Mouse (Mus musculus) lung, postnatal 25 days (tissue): Measurements from ENCODE around the gene Adk.
"Not testable (repeated sequence)": the region's sequence is repeated elsewhere in the genome, so short reads cannot be mapped to it uniquely, and the experiment has no call there.

Experiments used
- DNase-seq: peaks from one replicate; pipeline ENCODE4 v3.0.0; 2022; ENCODE audit warnings: low spot score

Gene Adk

DNA sequence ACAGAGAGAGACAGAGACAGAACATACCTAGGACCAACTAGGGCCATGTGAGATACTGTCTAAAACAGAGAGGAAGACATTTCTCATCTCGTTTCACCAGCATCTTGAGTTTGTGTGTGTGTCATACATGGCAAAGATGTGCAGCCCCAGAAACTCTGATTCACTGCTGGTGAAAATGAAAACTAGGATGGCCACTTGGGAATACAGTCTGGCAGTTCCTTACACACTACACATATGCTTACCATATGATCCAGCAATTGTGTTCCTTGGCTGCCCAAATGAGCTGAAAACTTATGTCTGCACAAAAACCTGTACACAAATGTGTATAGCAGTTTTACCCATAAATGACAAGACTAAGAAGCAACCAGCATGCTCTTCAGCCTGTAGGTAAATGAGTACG, 388.2 kb downstream of the Adk start:
- DNase-seq = no peak

DNA sequence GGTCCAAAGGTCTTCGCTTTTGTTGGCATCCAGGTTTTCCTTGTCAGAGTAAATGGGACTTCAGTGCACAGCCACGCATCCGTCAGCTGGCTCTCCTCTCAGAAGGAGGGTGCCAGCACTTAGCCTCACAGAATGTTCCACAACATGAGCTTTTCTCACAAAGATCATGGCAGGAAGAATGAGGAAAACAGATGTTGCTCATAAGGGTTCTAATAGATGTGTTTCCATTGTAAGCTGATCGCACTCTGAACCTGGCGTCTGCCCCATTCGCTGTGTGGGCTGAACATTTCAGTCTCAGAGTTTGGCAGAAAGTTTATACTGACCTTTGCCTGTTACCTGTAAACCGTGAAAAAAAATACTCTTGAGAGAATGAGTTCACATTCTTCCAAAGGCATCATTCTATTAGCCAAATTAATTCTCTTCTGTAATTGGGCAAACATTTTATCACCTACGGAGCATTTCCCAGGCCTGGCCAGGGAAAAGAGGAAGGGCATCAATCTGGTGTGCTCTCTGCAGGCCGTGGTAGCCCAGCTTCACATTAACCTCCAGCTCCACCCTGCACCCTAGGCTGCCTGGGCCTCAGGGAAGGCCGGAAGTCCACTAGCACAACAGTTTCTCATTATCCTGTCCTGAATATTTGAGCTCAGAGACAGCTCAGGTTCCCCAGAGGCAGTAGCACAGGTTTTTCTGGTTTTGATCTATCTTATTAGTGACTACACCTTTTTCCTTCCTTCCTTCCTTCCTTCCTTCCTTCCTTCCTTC, 389.6 kb downstream of the Adk start:
- no peak for DNase-seq

DNA sequence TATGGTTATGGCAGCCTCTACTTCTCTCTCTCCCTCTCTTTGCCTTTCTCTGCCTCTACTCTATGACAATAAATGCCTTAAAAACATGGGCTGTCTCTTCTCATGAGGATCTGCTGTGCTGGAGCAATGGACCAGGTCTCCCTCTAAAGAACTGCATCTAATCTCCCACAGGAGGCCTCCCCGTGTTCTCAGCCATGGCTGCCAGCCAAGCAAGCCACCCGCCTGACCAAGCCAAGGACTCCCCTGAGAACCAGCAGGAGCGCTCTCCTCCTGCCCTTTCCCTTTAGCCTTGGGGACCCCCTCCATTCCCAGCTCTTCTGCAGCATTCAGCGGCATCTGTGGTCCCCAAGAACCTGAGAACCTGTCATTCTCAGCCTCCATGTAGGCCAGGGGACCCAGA, 400.2 kb downstream of the Adk start:
- no peak for DNase-seq

DNA sequence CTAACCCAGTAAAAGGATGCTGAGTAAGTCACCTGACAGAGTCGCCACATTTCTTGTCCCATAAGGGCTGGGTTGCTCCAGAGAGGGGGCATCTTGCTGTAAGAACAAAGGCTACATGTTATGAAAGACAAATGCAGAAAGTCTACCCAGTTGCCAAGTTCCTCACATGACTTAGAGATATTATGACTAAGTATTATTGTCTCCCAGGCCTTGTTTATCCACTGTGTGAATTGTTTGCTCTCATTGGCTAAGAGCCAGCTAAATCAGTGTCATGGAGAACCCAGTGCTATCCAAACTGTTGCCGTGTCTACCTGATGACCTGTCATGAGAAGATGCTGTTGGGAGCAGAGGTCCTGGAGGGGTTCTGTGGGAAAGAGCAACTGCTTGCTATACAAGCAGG, 401.5 kb downstream of the Adk start:
- DNase-seq = no peak

DNA sequence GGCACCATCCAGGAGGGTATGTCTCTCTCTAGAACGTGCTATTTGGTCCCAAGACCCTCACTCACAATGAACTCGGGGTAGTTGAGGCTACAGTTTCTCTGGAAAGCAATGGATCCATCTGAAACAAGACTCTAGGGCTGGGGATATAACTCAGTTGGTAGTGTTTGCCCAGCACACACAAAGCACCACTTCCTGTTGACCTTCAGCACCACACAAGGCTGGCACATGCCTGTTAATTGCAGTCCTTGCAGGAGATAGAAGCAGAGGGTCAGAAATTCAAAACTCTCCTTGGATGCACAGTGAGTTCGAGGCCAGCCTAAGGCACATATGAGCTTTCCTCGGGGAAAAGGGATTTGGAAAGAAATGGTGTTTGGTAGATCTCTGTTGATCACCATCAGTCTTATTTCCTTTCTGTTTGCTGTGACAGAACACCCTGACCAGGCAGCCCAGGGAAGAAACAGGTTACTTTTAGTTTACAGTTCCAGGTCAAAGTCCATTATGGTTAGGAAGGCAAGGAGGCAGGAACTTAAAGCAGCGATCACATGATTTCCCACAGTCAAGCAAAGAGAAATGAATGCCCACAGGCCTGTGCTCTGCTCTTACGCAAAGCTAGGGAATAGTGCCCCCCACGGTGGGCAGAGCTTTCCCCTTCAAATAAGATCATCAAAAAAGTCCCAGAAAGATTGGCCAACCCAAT, 403.4 kb downstream of the Adk start:
- no peak for DNase-seq

DNA sequence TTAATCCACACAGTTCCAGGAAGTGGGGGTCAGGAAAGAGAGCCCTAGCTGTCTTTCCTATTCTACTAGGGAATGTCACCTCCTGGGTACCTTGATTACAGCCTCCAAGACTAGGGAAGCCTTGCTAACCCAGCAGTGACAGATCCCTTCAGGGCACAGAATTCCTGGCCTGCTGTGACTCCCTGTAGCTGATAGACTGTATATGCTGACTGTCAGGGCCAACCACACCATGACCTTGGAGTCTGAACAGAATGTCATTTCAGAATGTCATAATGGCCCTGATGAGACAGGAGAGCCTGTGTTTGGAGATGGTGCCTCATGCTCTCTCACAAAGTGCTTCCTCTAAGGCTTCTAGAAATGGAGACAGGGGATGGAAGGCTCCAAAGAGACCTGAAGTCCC, 404.2 kb downstream of the Adk start:
- DNase-seq = no peak

DNA sequence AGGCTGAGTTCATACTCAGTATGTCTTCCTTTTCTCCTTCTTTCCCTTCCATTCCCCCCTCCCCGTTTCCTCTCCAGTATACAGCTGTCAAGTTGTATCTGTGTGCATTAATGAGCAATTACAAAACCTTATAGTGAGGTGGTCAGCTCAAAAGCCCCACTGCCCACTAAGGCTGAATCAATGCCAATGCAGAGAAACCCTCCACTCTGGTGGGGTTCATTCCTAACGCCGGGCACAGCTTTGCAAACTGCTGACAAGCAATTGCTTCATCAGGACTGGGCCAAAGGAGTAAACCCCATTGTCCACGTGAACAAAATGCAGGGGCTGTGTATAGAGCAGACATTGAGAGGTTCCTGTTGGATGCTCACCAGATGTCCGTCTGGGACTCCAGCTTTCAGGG, 405.5 kb downstream of the Adk start:
- no peak for DNase-seq

DNA sequence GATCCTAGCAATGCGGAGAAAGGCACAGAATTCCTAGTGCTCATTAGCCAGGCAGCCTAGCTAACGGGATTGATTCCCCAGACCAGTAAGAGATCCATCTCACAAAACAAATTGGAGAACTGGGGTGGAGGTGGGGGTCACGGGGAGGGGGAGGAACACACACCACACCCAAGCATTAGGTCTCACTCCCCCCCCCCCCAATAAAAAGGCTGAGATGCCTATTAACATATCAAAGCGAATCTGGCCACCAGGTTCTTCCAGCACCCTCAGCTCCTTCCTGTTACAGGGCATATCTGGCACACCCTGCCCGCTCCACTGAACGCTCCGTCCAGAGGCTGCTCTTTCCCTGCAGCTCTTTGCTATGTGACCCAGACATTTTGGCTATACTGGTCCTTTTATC, 406.3 kb downstream of the Adk start:
- no peak for DNase-seq

DNA sequence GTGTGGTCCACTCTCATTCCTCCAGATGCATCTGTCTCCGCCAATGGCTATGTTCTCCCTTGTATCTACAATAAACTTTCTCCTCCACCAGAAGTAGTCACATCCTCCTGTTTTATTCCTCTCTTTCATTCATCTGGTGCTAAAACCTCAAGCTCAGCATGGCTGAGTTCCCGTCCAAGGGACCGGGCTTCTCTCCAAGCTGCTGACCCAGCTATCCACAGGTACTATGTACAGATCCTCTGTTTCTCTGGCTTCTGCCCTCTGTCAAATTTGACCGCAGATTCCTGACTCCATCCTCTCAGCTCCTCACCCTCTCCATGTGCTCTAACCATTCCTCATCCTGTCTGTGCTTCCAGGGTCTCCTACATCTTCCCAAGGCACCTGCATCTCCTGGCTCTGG, 406.8 kb downstream of the Adk start:
- DNase-seq = no peak

DNA sequence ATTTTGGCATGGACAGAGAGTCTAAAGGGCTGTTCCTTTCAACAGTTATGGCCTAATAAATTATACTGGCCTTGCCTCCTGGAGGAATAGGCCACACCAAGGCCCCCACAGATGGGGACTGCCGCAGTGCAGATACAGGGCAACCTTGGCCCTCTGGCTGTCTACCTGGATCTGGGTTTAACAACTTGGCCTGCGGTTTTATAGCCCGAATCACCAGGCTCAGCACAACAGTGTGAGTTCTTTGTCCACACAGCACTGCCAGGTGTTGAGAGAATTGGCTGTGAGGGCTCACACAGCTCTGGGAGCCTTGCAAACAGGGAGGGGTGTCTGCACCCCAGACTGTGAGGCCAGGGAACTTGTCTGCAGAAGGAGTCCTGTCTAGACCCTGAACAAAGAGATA, 410.0 kb downstream of the Adk start:
- DNase-seq = no peak

DNA sequence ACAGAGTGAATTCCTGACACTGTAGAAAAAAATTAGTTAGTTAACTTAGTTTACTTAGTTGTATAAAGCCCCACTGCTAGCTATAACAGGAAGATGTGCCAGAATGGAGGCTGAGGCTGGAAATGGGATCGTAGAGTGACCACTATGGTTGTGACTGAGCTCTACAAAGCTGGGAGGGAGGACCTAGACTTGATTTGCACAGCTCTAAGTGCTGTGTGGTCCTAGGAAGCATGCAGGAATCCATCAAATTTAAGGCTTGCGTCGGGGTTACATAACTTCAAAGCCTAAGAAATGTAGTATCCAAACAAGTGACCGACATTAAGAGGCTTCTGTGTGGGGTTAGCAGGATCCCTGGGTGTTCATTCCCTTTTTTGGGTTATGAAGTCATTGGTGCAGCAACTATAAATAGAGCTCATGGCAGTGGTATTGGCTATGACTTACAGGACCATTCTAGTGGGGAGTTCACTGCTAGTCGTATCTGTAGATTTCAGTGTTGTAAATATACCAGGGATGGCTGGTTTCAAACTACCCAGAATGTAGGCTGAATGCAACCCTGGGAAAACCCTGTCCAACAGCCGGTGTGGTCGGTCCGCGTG, 410.8 kb downstream of the Adk start:
- no peak for DNase-seq

DNA sequence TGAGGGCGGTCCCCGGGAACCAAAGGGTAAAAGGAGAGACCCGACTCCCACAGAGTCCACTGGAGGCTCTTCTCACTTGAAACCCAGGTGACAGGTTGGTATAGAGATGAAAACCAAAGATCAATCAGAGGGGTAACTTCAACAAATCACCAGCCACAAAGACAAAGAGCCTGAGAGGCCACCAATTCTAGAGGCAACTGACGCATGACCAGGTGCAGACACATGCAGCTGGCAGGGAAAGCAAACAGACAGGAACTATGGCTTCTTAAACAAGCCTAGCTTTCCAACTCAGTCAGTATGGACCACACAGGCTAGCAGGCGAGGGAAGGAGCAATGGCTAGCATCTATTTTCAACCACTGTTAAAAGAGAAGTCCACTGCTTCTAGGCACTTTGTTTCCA, 418.0 kb downstream of the Adk start:
- no peak for DNase-seq

DNA sequence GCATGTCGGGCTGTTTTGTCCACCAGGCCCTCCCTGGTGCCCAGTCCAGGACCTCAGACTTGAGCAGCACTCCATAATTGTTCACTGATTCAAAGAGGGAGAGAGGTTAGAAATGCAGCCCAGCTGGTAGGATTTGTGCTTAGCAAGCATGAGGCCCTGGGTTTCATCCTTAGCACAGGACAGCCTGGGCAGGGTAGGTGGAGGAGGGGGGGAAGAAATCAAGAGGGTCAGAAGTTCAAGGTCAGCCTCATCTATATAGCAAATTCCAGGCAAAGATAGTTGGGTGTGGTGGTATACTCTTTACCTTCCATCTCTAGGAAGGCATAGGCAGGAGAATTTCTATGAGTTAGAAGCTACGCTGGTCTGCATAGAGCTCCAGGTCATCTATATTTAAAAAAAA, 419.6 kb downstream of the Adk start:
- no peak for DNase-seq

DNA sequence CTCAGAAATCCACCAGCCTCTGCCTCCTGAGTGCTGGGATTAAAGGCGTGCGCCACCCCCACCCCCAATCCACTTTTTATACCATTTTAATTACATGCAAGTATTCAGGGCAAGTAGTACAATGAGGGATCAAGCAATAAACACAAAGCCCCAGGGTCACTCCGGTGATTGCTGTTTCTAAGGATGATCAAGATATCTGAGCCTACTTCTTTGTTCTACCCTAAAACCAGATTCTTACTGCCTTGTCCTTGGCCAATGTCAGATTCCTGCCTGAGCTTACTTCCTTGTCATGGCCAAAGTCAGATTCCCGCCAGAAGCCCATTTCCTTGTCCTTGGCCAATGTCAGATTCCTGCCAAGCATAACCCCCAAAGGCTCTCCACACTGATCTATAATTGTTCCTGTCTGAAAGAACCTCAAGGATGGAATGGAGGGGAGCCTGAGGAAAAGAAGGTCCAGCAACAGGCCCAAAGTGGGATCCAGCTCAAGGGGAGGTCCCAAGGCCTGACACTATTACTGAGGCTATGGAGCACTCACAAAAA, 422.3 kb downstream of the Adk start:
- DNase-seq = not testable (repeated sequence)

DNA sequence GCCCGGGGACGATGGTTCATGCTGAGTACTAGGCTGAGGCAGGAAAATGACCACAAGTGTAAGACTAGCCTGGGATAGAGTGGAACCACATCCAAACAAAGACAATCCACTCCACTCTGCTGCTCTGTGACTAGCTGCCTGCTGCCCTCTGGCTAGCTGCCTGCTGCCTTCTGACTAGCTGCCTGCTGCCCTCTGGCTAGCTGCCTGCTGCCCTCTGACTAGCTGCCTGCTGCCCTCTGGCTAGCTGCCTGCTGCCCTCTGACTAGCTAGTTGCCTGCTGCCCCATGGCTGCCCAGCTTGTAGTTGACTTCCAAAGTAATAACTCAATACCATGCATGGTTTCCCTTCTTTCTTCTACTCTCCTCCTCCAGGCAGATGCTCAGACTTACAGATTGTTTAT, 424.8 kb downstream of the Adk start:
- DNase-seq = no peak

DNA sequence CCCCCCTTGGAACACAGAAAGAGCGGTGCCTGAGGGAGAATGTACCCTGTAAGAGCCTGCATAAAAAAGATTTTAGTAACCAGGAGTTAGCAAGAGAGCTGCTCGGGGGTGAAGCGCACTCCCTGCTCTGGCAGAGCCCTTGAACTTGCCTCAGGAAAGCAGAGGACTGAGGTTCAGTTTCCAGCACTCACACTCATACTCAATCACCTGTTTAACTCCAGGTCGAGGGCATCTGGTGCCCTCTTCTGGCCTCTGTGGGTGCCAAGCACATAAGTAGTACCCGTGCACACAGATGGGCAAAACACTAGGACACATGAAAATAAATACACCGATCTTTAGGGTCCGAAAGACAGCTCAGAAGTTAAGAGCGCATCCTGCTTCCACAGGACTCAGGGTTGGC, 427.2 kb downstream of the Adk start:
- DNase-seq = no peak

DNA sequence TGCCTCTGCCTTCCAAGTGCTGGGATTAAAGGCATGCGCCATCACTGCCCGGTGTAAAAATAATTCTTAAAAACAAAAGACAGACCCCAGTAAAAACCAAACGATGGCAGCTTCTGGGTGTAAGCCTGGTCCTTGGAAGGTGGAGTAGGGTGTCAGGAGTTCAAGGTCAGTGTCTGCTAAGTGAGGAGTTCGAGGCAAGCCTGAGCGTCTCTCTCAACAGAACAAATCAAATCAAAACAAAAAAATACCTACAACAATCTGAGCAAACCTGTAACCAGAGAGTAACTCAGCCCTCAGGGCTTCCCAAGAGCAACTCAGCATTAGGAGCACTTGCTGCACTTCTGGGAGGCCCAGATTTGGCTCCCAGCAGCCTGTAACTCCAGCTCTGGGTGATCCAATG, 427.8 kb downstream of the Adk start:
- no peak for DNase-seq

DNA sequence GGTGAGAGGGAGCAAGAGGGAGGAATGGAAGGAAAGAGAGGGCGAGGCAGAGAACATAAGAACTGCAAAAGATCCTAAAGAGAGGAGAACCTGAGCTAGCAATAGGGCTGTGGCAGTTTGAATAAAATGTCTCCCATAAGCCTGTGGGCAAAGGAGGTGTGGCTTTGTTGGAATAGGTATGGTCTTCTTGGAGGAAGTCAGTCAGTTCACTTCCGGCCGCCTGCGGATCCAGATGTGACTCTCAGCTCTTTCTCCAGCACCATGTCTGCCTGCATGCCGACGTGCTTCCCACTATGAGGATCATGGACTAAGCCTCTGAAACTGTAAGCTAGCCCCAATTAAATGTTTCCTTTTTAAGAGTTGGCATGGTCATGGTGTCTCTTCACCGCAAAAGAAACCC, 428.9 kb downstream of the Adk start, which contains the start of gene Kat6b:
Kat6b (plus strand) TSS at position 204 of the 400 bp plus-strand sequence.
- DNase-seq = no peak

DNA sequence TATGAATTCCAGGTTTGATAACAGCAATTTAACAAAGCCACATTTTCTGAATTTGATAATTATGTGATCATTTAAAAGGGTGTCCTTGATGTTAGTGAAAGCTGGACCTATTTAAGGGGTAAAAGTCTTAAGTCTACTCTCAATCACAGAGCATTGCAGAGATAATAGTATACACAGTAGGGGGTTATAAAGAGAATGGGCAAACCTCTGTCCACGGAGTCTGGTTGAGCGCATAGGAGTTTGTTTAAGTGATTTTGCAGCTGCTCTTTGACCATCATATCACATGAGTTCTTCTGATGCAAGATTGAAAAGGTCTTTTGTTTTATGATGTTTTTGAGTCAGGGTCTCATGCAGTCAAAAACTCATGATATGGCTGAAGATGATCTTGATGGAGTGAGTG, 431.8 kb downstream of the Adk start:
- DNase-seq = no peak

DNA sequence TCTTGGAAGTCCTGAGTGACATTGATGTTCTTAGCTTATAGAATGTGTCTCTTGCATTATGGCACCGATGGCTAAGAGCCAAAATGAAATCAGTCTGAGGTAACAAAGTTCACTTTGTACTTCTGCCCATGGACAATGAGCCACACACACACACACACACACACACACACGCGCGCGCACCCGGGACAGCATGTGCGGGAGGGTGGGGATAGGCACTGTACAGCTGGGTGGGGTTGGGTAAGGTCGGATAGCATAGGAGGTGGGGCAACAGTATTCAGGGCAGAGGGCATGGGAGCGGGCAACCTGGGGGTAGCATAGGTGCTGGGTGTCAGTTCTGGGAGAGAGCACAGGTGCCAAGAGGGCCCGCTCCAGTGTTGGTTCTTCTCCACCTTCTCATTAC, 432.3 kb downstream of the Adk start:
- DNase-seq = no peak

DNA sequence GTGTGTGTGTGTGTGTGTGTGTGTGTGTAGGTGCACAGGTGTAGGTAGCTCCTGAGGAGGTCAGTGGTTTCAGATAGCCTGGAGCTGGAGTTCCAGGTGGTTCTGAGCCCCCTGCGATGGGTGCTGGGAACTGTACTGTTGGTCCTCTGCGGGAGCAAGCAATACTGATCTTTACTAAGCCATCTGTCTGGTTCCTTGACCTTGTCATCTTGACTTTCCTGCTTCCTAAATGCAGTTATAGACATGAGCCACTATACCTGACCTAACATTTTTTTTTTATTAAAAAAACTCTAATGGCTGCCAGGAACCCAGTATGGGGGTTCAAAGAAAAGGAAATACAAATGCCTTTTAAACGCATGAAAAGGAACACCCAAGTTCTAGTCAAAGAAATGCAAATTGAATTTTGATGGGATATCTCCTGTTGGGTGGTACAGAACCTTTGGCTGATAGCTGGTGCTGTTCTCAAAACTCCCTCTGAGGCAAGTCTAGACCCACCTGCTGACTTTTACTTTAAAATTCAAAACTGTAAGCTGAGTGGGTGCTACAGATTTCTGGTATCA, 433.7 kb downstream of the Adk start:
- no peak for DNase-seq

DNA sequence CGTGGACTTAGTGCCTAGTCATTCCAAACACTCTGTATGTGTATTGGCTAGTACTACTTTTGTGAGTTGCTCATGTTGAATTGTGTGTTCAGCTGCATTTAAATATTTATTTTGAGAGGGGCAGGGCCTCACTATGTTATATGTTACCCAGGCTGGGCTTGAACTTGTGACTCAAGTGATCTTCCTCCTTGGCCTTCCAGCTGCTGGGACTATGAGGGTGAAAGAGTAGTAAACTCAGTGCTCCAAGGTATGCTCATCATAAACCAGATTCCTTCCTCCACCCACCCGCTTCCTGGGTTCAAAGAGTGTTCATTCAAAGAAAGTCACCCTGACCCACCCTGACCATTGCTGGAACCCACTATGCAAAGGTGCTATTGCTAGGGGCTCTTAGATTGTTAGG, 434.8 kb downstream of the Adk start:
- not testable (repeated sequence) for DNase-seq
